16 mouse cellular contexts compared by ENCODE assay signal in genomic region chr2:75670446-75671336, GRCm38 (mm10). TPM values are rescaled to one million over a fixed set of nuclear protein-coding genes. Genes with fewer than 3 reads are reported as not detected.
DNase-seq lines count a peak whose midpoint lies in the region; ATAC-seq and TF ChIP-seq lines count a peak whose summit lies in the region.
"Had no signal": no experiment of that assay in that cellular context is flagged by ENCODE, and none has a peak within 500 bp of the region (broad histone marks: within the 10 kb centered on the region; RNA-seq: fewer than 3 reads in every experiment).

No protein-coding gene starts in this region.

- DNase-seq in gastrocnemius, adult 2 months: no peak
- no peak for DNase-seq in gastrocnemius, postnatal 36 days
- DNase-seq in lung, embryonic 14.5 days: peak; percentile 48
- no peak for DNase-seq in lung, postnatal 4 days
- no peak for DNase-seq in embryonic facial prominence, embryonic 14.5 days (ENCODE audit: low spot score)
- no peak for DNase-seq in cerebellum, adult 11 months
- no peak for DNase-seq in thymus, adult 18-20 months
- DNase-seq: cerebellum, adult 11-12 months; gastrocnemius, postnatal 25 days; heart, postnatal 10 days; thymus, adult 2 months had no signal

- TF ChIP-seq CTCF in gastrocnemius, adult 2 months (IDR thresholded peaks at IDR 0.05): peak; percentile 4; the same call in 1 of the 2 replicates
- peak; percentile 16; the same call in 1 of the 2 replicates for TF ChIP-seq CTCF in lung, embryonic 14.5 days (IDR thresholded peaks at IDR 0.05; ENCODE audit: low read depth)

- H3K4me2 ChIP-seq in lung, embryonic 14.5 days: no peak overlapping the region
- no peak overlapping the region for H3K4me2 ChIP-seq in embryonic facial prominence, embryonic 14.5 days (ENCODE audit: low read depth, low read length)
- no peak overlapping the region for H3K4me2 ChIP-seq in myocyte (ENCODE audit: low read depth)
- H3K4me2 ChIP-seq: embryonic facial prominence, embryonic 12.5 days; forebrain, embryonic 15.5 days; limb, embryonic 15.5 days had no signal

- H3K27ac ChIP-seq in gastrocnemius, adult 2 months: no peak overlapping the region
- H3K27ac ChIP-seq in lung, embryonic 14.5 days (ENCODE audit: low read depth): no peak overlapping the region
- no peak overlapping the region for H3K27ac ChIP-seq in embryonic facial prominence, embryonic 14.5 days (replicated peaks; ENCODE audit: low read depth, low read length)
- H3K27ac ChIP-seq: embryonic facial prominence, embryonic 12.5 days; forebrain, embryonic 15.5 days; limb, embryonic 15.5 days; midbrain, embryonic 10.5 days had no signal

- H3K27me3 ChIP-seq in lung, embryonic 14.5 days (ENCODE audit: insufficient read depth, low read length): no peaks in the 10 kb centered on the region
- H3K27me3 ChIP-seq in embryonic facial prominence, embryonic 14.5 days (replicated peaks; ENCODE audit: control insufficient read depth, insufficient read depth, low read length): no peaks in the 10 kb centered on the region
- H3K27me3 ChIP-seq in myocyte (ENCODE audit: control insufficient read depth, insufficient read depth, insufficient read length): no peaks in the 10 kb centered on the region
- H3K27me3 ChIP-seq: embryonic facial prominence, embryonic 12.5 days; forebrain, embryonic 15.5 days; limb, embryonic 15.5 days had no signal

- no peaks in the 10 kb centered on the region for H3K79me2 ChIP-seq in myocyte (ENCODE audit: control insufficient read depth, insufficient read depth)

- ATAC-seq in lung, embryonic 14.5 days (ENCODE audit: insufficient read depth): peak; percentile 22; the same call in 1 of the 2 replicates
- ATAC-seq in embryonic facial prominence, embryonic 14.5 days (ENCODE audit: low read depth): 0 out of 2 replicates have a peak, but pooled peaks have one; percentile 11
- ATAC-seq: forebrain, embryonic 15.5 days had no signal

- intact Hi-C loops in gastrocnemius, adult 2 months (cut with DNase I): no loop called here
- intact Hi-C loops in gastrocnemius, postnatal 36 days (cut with DNase I): no loop called here

- H3K4me3 ChIP-seq in gastrocnemius, adult 2 months: no peak overlapping the region
- H3K4me3 ChIP-seq in lung, embryonic 14.5 days (ENCODE audit: low read depth, low read length): no peak overlapping the region
- no peak overlapping the region for H3K4me3 ChIP-seq in embryonic facial prominence, embryonic 14.5 days (ENCODE audit: low read depth, low read length)
- H3K4me3 ChIP-seq in myocyte: no peak overlapping the region
- H3K4me3 ChIP-seq: embryonic facial prominence, embryonic 12.5 days; forebrain, embryonic 15.5 days; limb, embryonic 15.5 days; midbrain, embryonic 10.5 days had no signal

- no peak overlapping the region for H3K9ac ChIP-seq in lung, embryonic 14.5 days
- H3K9ac ChIP-seq in embryonic facial prominence, embryonic 14.5 days (ENCODE audit: low read depth, low read length): no peak overlapping the region
- H3K9ac ChIP-seq: embryonic facial prominence, embryonic 12.5 days; forebrain, embryonic 15.5 days; limb, embryonic 15.5 days had no signal

- 79% methylated on average over 6 of the region's 6 CpGs for WGBS in lung, embryonic 14.5 days
- 82% methylated on average over 6 of the region's 6 CpGs for WGBS in embryonic facial prominence, embryonic 14.5 days

- no peak for TF ChIP-seq POLR2A in myocyte (IDR thresholded peaks at IDR 0.05; ENCODE audit: insufficient read length, low read depth)

- H3ac ChIP-seq in myocyte (ENCODE audit: control insufficient read depth, insufficient read length): no peak overlapping the region

- H3K4me1 ChIP-seq in lung, embryonic 14.5 days (ENCODE audit: insufficient read depth): no peaks in the 10 kb centered on the region
- no peaks in the 10 kb centered on the region for H3K4me1 ChIP-seq in embryonic facial prominence, embryonic 14.5 days (ENCODE audit: control insufficient read depth, insufficient read depth, low read length)
- H3K4me1 ChIP-seq: embryonic facial prominence, embryonic 12.5 days; forebrain, embryonic 15.5 days; limb, embryonic 15.5 days; midbrain, embryonic 10.5 days had no signal

- no peaks in the 10 kb centered on the region for H3K9me3 ChIP-seq in lung, embryonic 14.5 days (ENCODE audit: low read depth, low read length)
- H3K9me3 ChIP-seq in embryonic facial prominence, embryonic 14.5 days (ENCODE audit: control insufficient read depth, low read length): no peaks in the 10 kb centered on the region
- H3K9me3 ChIP-seq: embryonic facial prominence, embryonic 12.5 days; forebrain, embryonic 15.5 days; limb, embryonic 15.5 days; midbrain, embryonic 10.5 days had no signal

- H3K36me3 ChIP-seq in lung, embryonic 14.5 days (ENCODE audit: insufficient read depth): peaks cover 17% of the 10 kb centered on the region
- peaks cover 9% of the 10 kb centered on the region for H3K36me3 ChIP-seq in embryonic facial prominence, embryonic 14.5 days (ENCODE audit: control insufficient read depth, insufficient read depth, low read length)
- H3K36me3 ChIP-seq in myocyte (ENCODE audit: control insufficient read depth, insufficient read depth): peaks cover 20% of the 10 kb centered on the region
- H3K36me3 ChIP-seq: forebrain, embryonic 15.5 days had no signal

TF ChIP-seq in myocyte, 11 proteins besides CTCF, POLR2A, EP300 and RAD21:
- TF ChIP-seq MYOG (IDR thresholded peaks at IDR 0.05; ENCODE audit: control insufficient read depth in 1 of 3, insufficient read depth in 1 of 3, insufficient read length in 2 of 3, low read depth in 2 of 3) (no peak), MAX (IDR thresholded peaks at IDR 0.05; ENCODE audit: low read depth) (no peak), REST (IDR thresholded peaks at IDR 0.05; ENCODE audit: insufficient read depth, insufficient read length) (no peak), E2F4 (IDR thresholded peaks at IDR 0.05; ENCODE audit: insufficient read depth) (no peak), SRF (IDR thresholded peaks at IDR 0.05; ENCODE audit: control insufficient read depth, insufficient read length, low read depth) (no peak), POLR2AphosphoS2 (IDR thresholded peaks at IDR 0.05; ENCODE audit: insufficient read length, low read depth) (peak; percentile 90), MYOD1 (IDR thresholded peaks at IDR 0.05; ENCODE audit: control insufficient read depth in 1 of 3, insufficient read length in 2 of 3, low read depth in 2 of 3) (no peak)

RNA-seq across cellular contexts. Expression of gene Hnrnpa3, which starts 11.6 kb away (rescaled TPM):
- 100 to 1,000 TPM; 123 to 144 TPM for total RNA-seq in gastrocnemius, adult 2 months (2021)
- 100 to 1,000 TPM in 1 of 2 experiments, 10 to 100 TPM in 1; 96.6 to 134 TPM for total RNA-seq in gastrocnemius, postnatal 36 days (2021)
- 302 and 305 TPM in 2 replicates for polyA plus RNA-seq in lung, embryonic 14.5 days (2014; fragmentation: Nextera tagmentation; extraction: Ambion mirVana)
- 210 and 211 TPM in 2 replicates for polyA plus RNA-seq in embryonic facial prominence, embryonic 14.5 days (2014; fragmentation: Nextera tagmentation; extraction: Ambion mirVana)
- 193 TPM for polyA plus RNA-seq in myocyte (2012; fragmentation: generic; extraction: Trizol)

RNA-seq across cellular contexts. Expression of gene Nfe2l2, which starts 33.8 kb away (rescaled TPM):
- 10 to 100 TPM; 32.9 to 41.0 TPM for total RNA-seq in gastrocnemius, adult 2 months (2021)
- 10 to 100 TPM; 33.2 to 40.3 TPM for total RNA-seq in gastrocnemius, postnatal 36 days (2021)
- polyA plus RNA-seq in lung, embryonic 14.5 days (2014; fragmentation: Nextera tagmentation; extraction: Ambion mirVana): 73.9 and 84.5 TPM in 2 replicates
- polyA plus RNA-seq in embryonic facial prominence, embryonic 14.5 days (2014; fragmentation: Nextera tagmentation; extraction: Ambion mirVana): 48.9 and 52.9 TPM in 2 replicates
- 74.1 TPM for polyA plus RNA-seq in myocyte (2012; fragmentation: generic; extraction: Trizol)
